ENCODE assay signal across 20 mouse cellular contexts in the genomic region with DNA sequence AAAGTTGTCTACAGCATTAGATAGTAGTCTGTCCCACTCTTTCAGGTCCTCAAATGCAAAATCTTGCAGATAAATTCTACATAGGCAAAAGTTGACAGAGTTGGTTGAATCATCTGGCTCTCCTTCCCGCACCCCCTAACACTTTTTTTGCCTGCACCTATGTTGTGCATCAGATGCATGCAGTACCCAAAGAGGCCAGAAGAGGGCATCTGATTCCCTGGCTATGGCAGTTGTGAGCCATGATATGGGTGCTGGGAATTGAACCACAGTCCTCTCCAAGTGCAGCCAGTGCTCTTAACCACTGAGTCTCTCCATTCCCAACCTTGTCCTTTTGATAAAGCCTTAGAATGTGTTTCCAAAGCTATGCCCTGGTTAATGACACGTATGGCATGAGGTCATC. TPM values are rescaled to one million over a fixed set of nuclear protein-coding genes. Genes with fewer than 3 reads are reported as not detected.
A peak's percentile ranks its signal among the peaks of the same experiment; 100 is the strongest.
DNase-seq lines count a peak whose midpoint lies in the region; ATAC-seq and TF ChIP-seq lines count a peak whose summit lies in the region.
"Had no signal": no experiment of that assay in that cellular context is flagged by ENCODE, and none has a peak within 500 bp of the region (broad histone marks: within the 10 kb centered on the region; RNA-seq: fewer than 3 reads in every experiment).

No protein-coding gene starts in this region.

- peaks cover 5% of the 10 kb centered on the region for H3K9me3 ChIP-seq in neural tube, embryonic 12.5 days
- H3K9me3 ChIP-seq: midbrain, embryonic 15.5 days had no signal

- ATAC-seq in neural tube, embryonic 12.5 days (ENCODE audit: low FRiP score, low read depth): no peak
- ATAC-seq: midbrain, embryonic 15.5 days had no signal

- no peak for DNase-seq in layer of hippocampus, adult 2 months (ENCODE audit: low spot score in 2 of 2)
- DNase-seq in layer of hippocampus, adult 11-12 months (ENCODE audit: low spot score): no peak
- no peak for DNase-seq in neural tube, embryonic 10.5 days (ENCODE audit: extremely low spot score, low spot score)
- peak; percentile 63 for DNase-seq in ZHBTc4 (ENCODE audit: low read depth, low spot score)
- peak; percentile 49 for DNase-seq in testis, postnatal 14 days (ENCODE audit: low spot score)
- DNase-seq in ovary, adult 18-20 months (ENCODE audit: low spot score): no peak
- DNase-seq: adrenal gland, postnatal 25 days; cerebellum, postnatal 25 days; heart, adult 11 months; heart, postnatal 36 days; kidney, postnatal 36 days; layer of hippocampus, postnatal 36 days; lung, postnatal 14 days; thymus, postnatal 14 days had no signal

- no peak overlapping the region for H3K4me3 ChIP-seq in layer of hippocampus, adult 2 months
- 0 out of 2 replicates have a peak overlapping the region, but pooled peaks have one; percentile 3 for H3K4me3 ChIP-seq in neural tube, embryonic 12.5 days
- H3K4me3 ChIP-seq: embryonic facial prominence, embryonic 13.5 days; limb, embryonic 12.5 days; midbrain, embryonic 15.5 days; neural tube, embryonic 13.5 days had no signal

- no peaks in the 10 kb centered on the region for H3K27me3 ChIP-seq in neural tube, embryonic 12.5 days (replicated peaks)
- H3K27me3 ChIP-seq: embryonic facial prominence, embryonic 13.5 days; limb, embryonic 12.5 days; midbrain, embryonic 15.5 days; neural tube, embryonic 13.5 days had no signal

- no peak overlapping the region for H3K4me2 ChIP-seq in neural tube, embryonic 12.5 days (replicated peaks)
- H3K4me2 ChIP-seq: embryonic facial prominence, embryonic 13.5 days; limb, embryonic 12.5 days; midbrain, embryonic 15.5 days; neural tube, embryonic 13.5 days had no signal

- peak; percentile 64 for TF ChIP-seq CTCF in layer of hippocampus, adult 2 months (conservative IDR thresholded peaks at IDR 0.05)

- no peak overlapping the region for H3K27ac ChIP-seq in layer of hippocampus, adult 2 months
- no peak overlapping the region for H3K27ac ChIP-seq in neural tube, embryonic 12.5 days
- H3K27ac ChIP-seq: embryonic facial prominence, embryonic 13.5 days; limb, embryonic 12.5 days; midbrain, embryonic 15.5 days; neural tube, embryonic 13.5 days had no signal

- H3K36me3 ChIP-seq in neural tube, embryonic 12.5 days: no peaks in the 10 kb centered on the region
- H3K36me3 ChIP-seq: embryonic facial prominence, embryonic 13.5 days; G1E; limb, embryonic 12.5 days; midbrain, embryonic 15.5 days; neural tube, embryonic 13.5 days had no signal

- H3K4me1 ChIP-seq in neural tube, embryonic 12.5 days: no peaks in the 10 kb centered on the region
- H3K4me1 ChIP-seq: limb, embryonic 12.5 days; midbrain, embryonic 15.5 days; neural tube, embryonic 13.5 days had no signal

- WGBS in neural tube, embryonic 12.5 days: 99% methylated on average over 2 of the region's 2 CpGs

- H3K9ac ChIP-seq in neural tube, embryonic 12.5 days: no peak overlapping the region
- H3K9ac ChIP-seq: embryonic facial prominence, embryonic 13.5 days; limb, embryonic 12.5 days; midbrain, embryonic 15.5 days; neural tube, embryonic 13.5 days had no signal

RNA-seq across cellular contexts. Expression of a gene that starts 13.8 kb away (rescaled TPM):
- under 1 TPM; 0.47 to 0.69 TPM for total RNA-seq in layer of hippocampus, adult 2 months (2021)
- polyA plus RNA-seq in neural tube, embryonic 12.5 days (2016; fragmentation: Nextera tagmentation; extraction: Ambion mirVana): 1.6 and 2.0 TPM in 2 replicates

RNA-seq across cellular contexts. Expression of a gene that starts 21.7 kb away (rescaled TPM):
- total RNA-seq in layer of hippocampus, adult 2 months (2021): 10 to 100 TPM; 88.5 to 92.8 TPM
- 122 and 133 TPM in 2 replicates for polyA plus RNA-seq in neural tube, embryonic 12.5 days (2016; fragmentation: Nextera tagmentation; extraction: Ambion mirVana)

RNA-seq across cellular contexts. Expression of a gene that starts 22.0 kb away (rescaled TPM):
- total RNA-seq in layer of hippocampus, adult 2 months (2021): 100 to 1,000 TPM; 247 to 255 TPM
- 887 and 959 TPM in 2 replicates for polyA plus RNA-seq in neural tube, embryonic 12.5 days (2016; fragmentation: Nextera tagmentation; extraction: Ambion mirVana)

RNA-seq across cellular contexts. Expression of a gene that starts 51.7 kb away (rescaled TPM):
- 1 to 10 TPM; 1.3 to 1.5 TPM for total RNA-seq in layer of hippocampus, adult 2 months (2021)
- 4.4 and 5.3 TPM in 2 replicates for polyA plus RNA-seq in neural tube, embryonic 12.5 days (2016; fragmentation: Nextera tagmentation; extraction: Ambion mirVana)
- polyA plus RNA-seq: G1E had no signal

RNA-seq across cellular contexts. Expression of a gene that starts 56.0 kb away (rescaled TPM):
- total RNA-seq in layer of hippocampus, adult 2 months (2021): 1 to 10 TPM; 5.6 to 7.0 TPM
- 4.2 and 5.2 TPM in 2 replicates for polyA plus RNA-seq in neural tube, embryonic 12.5 days (2016; fragmentation: Nextera tagmentation; extraction: Ambion mirVana)

Comparison
In these comparisons a context has a peak if more than half of its experiments do, and no peak if none do; other contexts are left out.
1. DNase-seq: peak in ZHBTc4 (single experiment) and testis, postnatal 14 days (single experiment); none in layer of hippocampus, adult 2 months (0 of 2), layer of hippocampus, adult 11-12 months (single experiment), neural tube, embryonic 10.5 days (single experiment) and ovary, adult 18-20 months (single experiment).